Mouse (Mus musculus) heart, embryonic 15.5 days (tissue): Measurements from ENCODE around the gene Crnkl1. TPM values are rescaled to one million over a fixed set of nuclear protein-coding genes. Genes with fewer than 3 reads are reported as not detected.
"Not testable (repeated sequence)": the region's sequence is repeated elsewhere in the genome, so short reads cannot be mapped to it uniquely, and the experiment has no call there.

Source experiments
- ATAC-seq: fragments of 200-750 bp; cut with Nextera tagmentation; replicated peaks from 2 replicates; pipeline ENCODE4 v1.8.0; 2017; ENCODE audit warnings: low read depth, moderate TSS enrichment; ENCODE audit not compliant: insufficient number of reproducible peaks, insufficient read depth, low FRiP score
- H3K27ac ChIP-seq: fragments of 300-500 bp; sonication (generic); 2 replicates; pipeline ENCODE4 v1.5.1; 2015; ENCODE audit warnings: mild to moderate bottlenecking, inconsistent platforms
- H3K27me3 ChIP-seq: fragments of 300-500 bp; sonication (generic); 2 replicates; pipeline ENCODE4 v1.6.1; 2015; ENCODE audit warnings: inconsistent platforms
- H3K36me3 ChIP-seq: fragments of 300-500 bp; sonication (generic); 2 replicates; pipeline ENCODE4 v1.6.1; 2015; ENCODE audit warnings: mild to moderate bottlenecking, inconsistent platforms
- H3K4me1 ChIP-seq: fragments of 300-500 bp; sonication (generic); replicated peaks from 2 replicates; pipeline ENCODE4 v1.6.1; 2015; ENCODE audit warnings: inconsistent platforms
- H3K4me2 ChIP-seq: fragments of 300-500 bp; sonication (generic); 2 replicates; pipeline ENCODE4 v1.6.1; 2015; ENCODE audit warnings: inconsistent platforms, mild to moderate bottlenecking, moderate library complexity
- H3K4me3 ChIP-seq: fragments of 300-500 bp; sonication (generic); 2 replicates; pipeline ENCODE4 v1.5.1; 2015; ENCODE audit warnings: mild to moderate bottlenecking, inconsistent platforms
- H3K9ac ChIP-seq: fragments of 300-500 bp; sonication (generic); 2 replicates; pipeline ENCODE4 v1.6.1; 2015; ENCODE audit warnings: mild to moderate bottlenecking, inconsistent platforms
- H3K9me3 ChIP-seq: fragments of 300-500 bp; sonication (generic); replicated peaks from 2 replicates; pipeline ENCODE4 v1.6.1; 2016; ENCODE audit warnings: inconsistent platforms
- WGBS: fragments of 180-500 bp; shearing (Covaris S2); methylation state at CpG from one replicate; pipeline ENCODE4 v1.1.7; 2015; ENCODE audit warnings: mixed read lengths; 5-methylcytosine and 5-hydroxymethylcytosine counted together
- polyA plus RNA-seq: library from polyadenylated mRNA; unstranded; fragments of >200 nt; fragmentation: Nextera tagmentation; extraction: Ambion mirVana; gene quantifications from 2 replicates; pipeline ENCODE4 v1.2.1, GENCODE M21; 2015

Gene Crnkl1
- polyA plus RNA-seq, 1 experiment from 2014 or later = 14.7 TPM

GRCm38 (mm10) chr2:145957450-145957849, 22.6 kb upstream of the Crnkl1 start:
- H3K27ac ChIP-seq = no peak overlapping the region
- H3K9me3 ChIP-seq = no peaks in the 10 kb centered on the region
- no peak overlapping the region for H3K4me3 ChIP-seq
- no peaks in the 10 kb centered on the region for H3K27me3 ChIP-seq
- no peaks in the 10 kb centered on the region for H3K4me1 ChIP-seq
- no peak overlapping the region for H3K9ac ChIP-seq
- no peak for ATAC-seq
- no peaks in the 10 kb centered on the region for H3K36me3 ChIP-seq
- 13% methylated on average over 4 of the region's 4 CpGs for WGBS
- H3K4me2 ChIP-seq = no peak overlapping the region

DNA sequence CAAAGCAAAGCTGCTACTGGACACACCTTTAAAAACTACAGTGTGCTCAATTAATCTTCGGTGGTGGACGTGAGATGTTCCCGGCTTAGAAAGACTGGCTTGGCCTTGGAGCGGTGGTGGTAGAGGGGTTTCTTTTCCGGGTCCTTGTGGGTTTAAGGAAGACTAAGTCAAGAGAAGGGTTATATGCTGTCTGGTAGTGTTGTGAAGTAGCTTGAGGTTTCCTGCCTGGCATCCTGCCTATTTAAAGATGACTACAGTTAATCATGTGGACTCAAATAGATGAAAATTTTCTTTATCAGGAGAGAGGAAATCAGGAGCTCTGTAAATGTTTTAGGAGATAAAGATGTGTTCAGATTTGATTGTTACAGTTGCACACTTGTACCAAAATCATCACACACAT, 21.5 kb upstream of the Crnkl1 start:
- Histone ChIP-seq H3K36me3 (no peaks in the 10 kb centered on the region), H3K4me2 (no peak overlapping the region), H3K27ac (no peak overlapping the region), H3K4me3 (no peak overlapping the region), H3K9me3 (no peaks in the 10 kb centered on the region), H3K4me1 (no peaks in the 10 kb centered on the region), H3K9ac (no peak overlapping the region), H3K27me3 (no peaks in the 10 kb centered on the region)
- no peak for ATAC-seq
- 74% methylated on average over 5 of the region's 5 CpGs for WGBS

DNA sequence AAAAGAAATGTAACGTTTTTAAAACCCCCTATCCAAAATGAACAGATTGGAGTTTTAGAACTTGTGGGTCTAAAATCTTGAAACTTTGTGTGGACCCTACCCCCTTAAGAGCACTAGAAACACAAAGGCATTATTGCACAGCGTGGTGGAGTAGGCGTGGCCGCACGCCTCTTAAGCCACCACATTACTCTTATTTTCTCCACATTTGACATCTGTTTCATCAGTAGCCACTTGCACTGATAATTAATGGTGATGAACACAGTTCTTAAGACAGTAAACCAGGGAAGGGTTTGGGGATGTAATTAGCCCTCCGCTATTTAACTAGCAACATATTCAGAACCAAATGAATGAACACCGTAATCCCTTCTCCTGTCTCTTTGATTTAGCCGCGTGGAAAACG, 21.0 kb upstream of the Crnkl1 start:
- no peaks in the 10 kb centered on the region for H3K27me3 ChIP-seq
- H3K36me3 ChIP-seq = no peaks in the 10 kb centered on the region
- WGBS = 80% methylated on average over 10 of the region's 10 CpGs
- no peak overlapping the region for H3K4me3 ChIP-seq
- H3K4me2 ChIP-seq = no peak overlapping the region
- no peak overlapping the region for H3K27ac ChIP-seq
- ATAC-seq = no peak
- no peaks in the 10 kb centered on the region for H3K9me3 ChIP-seq
- no peak overlapping the region for H3K9ac ChIP-seq
- no peaks in the 10 kb centered on the region for H3K4me1 ChIP-seq

DNA sequence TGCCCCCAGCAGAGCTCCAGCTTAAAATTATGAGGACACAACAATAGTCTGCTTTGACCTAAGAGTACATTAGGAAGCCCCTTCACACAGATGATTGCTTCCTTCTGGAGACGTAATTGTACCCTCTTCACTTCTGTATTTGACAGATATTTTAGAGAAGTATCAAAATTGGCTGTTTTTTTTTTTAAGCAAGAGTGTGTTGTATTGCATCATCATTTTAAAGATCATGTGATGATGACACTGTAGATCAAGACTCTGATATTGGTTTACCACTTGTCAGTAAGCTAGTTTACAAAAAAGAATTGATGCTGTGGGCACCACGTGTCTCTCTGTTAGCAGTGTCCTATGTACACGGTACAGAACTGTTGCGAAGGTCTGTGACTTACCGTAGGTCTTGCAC, 17.9 kb upstream of the Crnkl1 start:
- H3K27me3 ChIP-seq = no peaks in the 10 kb centered on the region
- H3K4me1 ChIP-seq = no peaks in the 10 kb centered on the region
- no peak overlapping the region for H3K27ac ChIP-seq
- no peak overlapping the region for H3K4me3 ChIP-seq
- no peak overlapping the region for H3K4me2 ChIP-seq
- H3K36me3 ChIP-seq = no peaks in the 10 kb centered on the region
- no peak overlapping the region for H3K9ac ChIP-seq
- 80% methylated on average over 5 of the region's 5 CpGs for WGBS
- ATAC-seq = no peak
- no peaks in the 10 kb centered on the region for H3K9me3 ChIP-seq

- H3K4me3 ChIP-seq = no peak overlapping the region
- H3K27ac ChIP-seq = no peak overlapping the region
- no peaks in the 10 kb centered on the region for H3K4me1 ChIP-seq
- no peaks in the 10 kb centered on the region for H3K9me3 ChIP-seq
- no peak overlapping the region for H3K9ac ChIP-seq
- H3K27me3 ChIP-seq = no peaks in the 10 kb centered on the region
- ATAC-seq = no peak
- no peak overlapping the region for H3K4me2 ChIP-seq
- H3K36me3 ChIP-seq = no peaks in the 10 kb centered on the region
- WGBS = 56% methylated on average over 10 of the region's 10 CpGs
Measured at GRCm38 (mm10) chr2:145950239-145950638, 15.4 kb upstream of the Crnkl1 start.

DNA sequence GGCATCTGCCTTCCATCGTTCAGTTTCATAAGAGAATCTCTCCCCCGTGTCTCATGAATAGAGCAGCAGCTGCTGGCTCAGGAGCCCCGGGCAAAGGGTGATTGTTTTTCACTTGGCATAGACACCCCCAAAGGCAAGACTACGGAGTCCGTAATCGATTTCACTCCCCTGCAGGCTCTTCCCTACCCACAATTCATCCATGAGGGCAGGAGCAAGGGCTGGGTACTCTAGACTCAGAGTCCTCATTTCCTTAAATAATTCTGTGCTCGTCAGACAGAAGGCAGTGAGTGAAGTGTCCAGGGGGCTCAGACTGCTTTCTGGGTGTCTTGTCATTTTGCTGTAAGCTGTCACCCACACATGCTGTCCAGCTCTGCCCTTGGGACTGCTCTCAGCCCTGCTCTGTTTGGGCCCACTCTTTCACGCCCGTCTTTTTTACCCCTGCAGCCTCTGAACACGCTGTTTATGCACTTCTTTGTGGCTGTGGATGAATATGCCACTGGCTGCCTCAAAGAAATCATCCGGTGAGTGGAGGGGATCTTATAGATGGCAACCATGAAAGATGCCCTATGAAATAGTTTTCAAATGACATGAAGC, 14.8 kb upstream of the Crnkl1 start:
- Histone ChIP-seq H3K4me1 (no peaks in the 10 kb centered on the region), H3K9me3 (no peaks in the 10 kb centered on the region), H3K27ac (no peak overlapping the region), H3K36me3 (no peaks in the 10 kb centered on the region), H3K9ac (no peak overlapping the region), H3K4me2 (no peak overlapping the region), H3K27me3 (no peaks in the 10 kb centered on the region), H3K4me3 (no peak overlapping the region)
- no peak for ATAC-seq
- WGBS = 53% methylated on average over 11 of the region's 11 CpGs

DNA sequence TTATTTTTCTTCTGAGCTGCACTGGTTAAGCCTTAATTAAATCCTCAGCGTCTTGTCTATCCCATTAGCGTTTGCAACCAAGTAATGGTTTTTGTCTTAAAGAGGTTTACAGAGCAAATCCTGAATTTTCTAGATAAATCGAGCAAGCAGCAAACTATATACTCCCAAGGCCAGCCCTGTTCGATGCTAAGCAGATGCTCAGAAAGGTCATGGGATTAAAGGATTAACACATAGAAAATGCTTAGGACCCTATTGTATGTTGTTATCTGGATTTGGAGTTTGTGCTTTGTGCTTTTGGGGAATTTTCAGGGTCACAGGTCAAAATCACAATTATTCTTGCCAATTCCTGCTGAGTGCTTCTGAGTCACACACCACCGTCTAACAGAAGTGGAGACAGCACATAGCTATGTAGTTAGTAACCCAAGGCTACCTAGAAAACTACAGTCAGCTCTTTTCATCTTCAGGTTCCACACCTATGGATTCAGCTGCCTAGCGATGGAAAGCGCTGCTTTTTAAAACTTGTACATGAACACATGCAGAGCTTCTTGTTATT, 13.7 kb upstream of the Crnkl1 start:
- Histone ChIP-seq H3K4me1 (no peaks in the 10 kb centered on the region), H3K4me2 (no peak overlapping the region), H3K36me3 (no peaks in the 10 kb centered on the region), H3K4me3 (no peak overlapping the region), H3K27ac (no peak overlapping the region), H3K27me3 (no peaks in the 10 kb centered on the region), H3K9me3 (no peaks in the 10 kb centered on the region), H3K9ac (no peak overlapping the region)
- WGBS = 69% methylated on average over 7 of the region's 7 CpGs
- no peak for ATAC-seq

DNA sequence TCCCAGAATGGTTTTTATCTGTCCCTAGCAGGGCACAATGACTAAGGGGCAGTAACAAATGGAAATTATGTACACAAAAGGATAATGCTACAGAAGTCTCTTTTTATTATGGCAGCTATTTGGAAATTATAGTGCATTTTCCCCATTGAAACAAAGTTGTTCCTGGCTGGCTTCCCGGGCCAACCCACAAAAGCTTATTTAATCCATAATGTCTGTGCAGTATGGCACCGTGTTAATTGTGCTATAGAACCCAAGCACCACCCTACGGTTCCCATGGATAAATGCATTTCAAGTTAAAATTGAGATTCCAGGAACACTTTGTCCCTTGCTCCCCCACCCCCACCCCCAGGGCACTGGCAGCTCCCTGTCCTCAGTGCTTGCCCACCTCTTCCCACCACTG, 9.5 kb upstream of the Crnkl1 start:
- no peak for ATAC-seq
- H3K4me3 ChIP-seq = no peak overlapping the region
- no peak overlapping the region for H3K4me2 ChIP-seq
- H3K27me3 ChIP-seq = no peaks in the 10 kb centered on the region
- no peak overlapping the region for H3K27ac ChIP-seq
- H3K9ac ChIP-seq = no peak overlapping the region
- no peaks in the 10 kb centered on the region for H3K36me3 ChIP-seq
- H3K9me3 ChIP-seq = no peaks in the 10 kb centered on the region
- WGBS = 76% methylated on average over 3 of the region's 3 CpGs
- H3K4me1 ChIP-seq = no peaks in the 10 kb centered on the region

GRCm38 (mm10) chr2:145941403-145941802, 6.6 kb upstream of the Crnkl1 start:
- Histone ChIP-seq H3K4me2 (no peak overlapping the region), H3K9me3 (no peaks in the 10 kb centered on the region), H3K9ac (no peak overlapping the region), H3K36me3 (no peaks in the 10 kb centered on the region), H3K27ac (no peak overlapping the region), H3K4me3 (no peak overlapping the region), H3K27me3 (no peaks in the 10 kb centered on the region), H3K4me1 (no peaks in the 10 kb centered on the region)
- WGBS = 47% methylated on average over 3 of the region's 3 CpGs
- no peak for ATAC-seq

DNA sequence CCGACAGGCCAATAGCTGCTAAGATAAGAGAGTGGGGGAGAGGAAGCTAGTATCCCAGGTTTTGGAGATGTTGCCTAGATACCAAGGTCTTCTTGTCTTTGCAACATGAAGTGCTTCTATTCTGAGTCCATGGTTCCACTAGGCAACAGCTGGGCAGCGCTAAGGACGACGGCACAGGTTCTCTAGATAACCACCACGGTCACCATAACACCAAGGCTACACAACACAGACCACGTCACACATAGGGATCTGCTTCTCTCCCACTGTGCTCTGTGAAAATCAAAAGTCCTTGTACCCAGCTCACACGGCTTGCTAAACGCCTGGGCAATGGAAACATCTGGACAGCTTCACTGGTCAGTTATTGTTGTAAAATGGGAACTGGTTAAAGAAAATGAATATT, 2.2 kb upstream of the Crnkl1 start:
- peak overlapping the region; percentile 51; the same call in 1 of the 2 replicates for H3K27ac ChIP-seq
- 0 out of 2 replicates have a peak, but pooled peaks have one; percentile 24 for ATAC-seq
- peak overlapping the region; percentile 21 for H3K4me2 ChIP-seq
- H3K4me3 ChIP-seq = no peak overlapping the region
- H3K36me3 ChIP-seq = peaks cover 5% of the 10 kb centered on the region
- no peaks in the 10 kb centered on the region for H3K27me3 ChIP-seq
- H3K9ac ChIP-seq = no peak overlapping the region
- H3K4me1 ChIP-seq = peaks cover 9% of the 10 kb centered on the region
- H3K9me3 ChIP-seq = no peaks in the 10 kb centered on the region
- 51% methylated on average over 8 of the region's 8 CpGs for WGBS

DNA sequence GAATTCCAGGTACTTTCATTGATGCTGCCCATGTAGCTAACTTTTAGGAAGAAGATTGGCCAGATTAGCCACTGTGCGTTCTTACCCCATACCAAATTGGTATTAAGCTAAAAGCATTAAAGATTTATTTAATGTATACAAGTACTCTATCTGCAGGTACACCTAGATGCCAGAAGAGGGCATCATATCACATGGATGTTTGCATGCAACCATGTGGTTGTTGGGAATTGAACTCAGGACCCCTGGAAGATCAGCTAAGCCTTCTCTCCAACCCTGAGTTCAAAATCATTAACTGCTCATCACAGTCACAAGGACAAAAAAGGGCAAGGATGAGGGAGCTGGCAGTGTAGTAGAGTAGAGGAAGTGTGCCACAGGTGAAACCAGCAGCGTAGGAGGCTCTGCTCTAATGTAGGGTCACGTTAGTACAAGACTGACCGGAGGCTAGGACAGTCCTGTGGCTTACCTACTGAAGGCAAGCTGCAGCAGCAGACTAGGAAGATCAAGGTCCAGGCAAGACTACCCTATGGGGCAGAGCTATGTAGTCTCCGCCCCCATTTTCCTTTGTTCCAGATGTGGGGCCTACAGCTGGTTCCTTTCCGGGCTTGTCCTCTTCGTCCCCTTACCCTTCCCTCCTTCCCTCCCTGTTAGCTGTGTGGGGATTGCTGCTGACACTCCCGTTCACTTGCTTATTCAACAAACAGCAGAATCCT, 13.7 kb downstream of the Crnkl1 start:
- no peak for ATAC-seq
- peaks cover 85% of the 10 kb centered on the region for H3K36me3 ChIP-seq
- H3K9me3 ChIP-seq = no peaks in the 10 kb centered on the region
- H3K4me2 ChIP-seq = no peak overlapping the region
- no peaks in the 10 kb centered on the region for H3K27me3 ChIP-seq
- no peak overlapping the region for H3K27ac ChIP-seq
- no peak overlapping the region for H3K9ac ChIP-seq
- H3K4me3 ChIP-seq = no peak overlapping the region
- no peaks in the 10 kb centered on the region for H3K4me1 ChIP-seq
- 84% methylated on average over 8 of the region's 8 CpGs for WGBS

DNA sequence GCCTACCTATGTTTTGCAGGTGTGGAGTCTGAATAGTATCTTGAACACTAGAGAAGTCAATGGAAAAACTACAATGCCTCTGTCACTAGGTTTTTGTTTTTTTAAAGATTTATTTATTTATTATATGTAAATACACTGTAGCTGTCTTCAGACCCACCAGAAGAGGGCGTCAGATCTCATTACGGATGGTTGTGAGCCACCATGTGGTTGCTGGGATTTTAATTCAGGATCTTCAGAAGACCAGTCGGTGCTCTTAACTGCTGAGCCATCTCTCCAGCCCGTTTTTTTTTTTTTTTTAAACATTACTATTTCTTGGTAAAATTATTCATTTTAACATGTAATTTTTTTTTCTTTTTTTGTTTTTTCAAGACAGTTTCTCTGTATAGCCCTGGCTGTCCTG, 28.9 kb downstream of the Crnkl1 start:
- H3K27me3 ChIP-seq, ATAC-seq, H3K4me2 ChIP-seq, H3K9me3 ChIP-seq, H3K27ac ChIP-seq, H3K4me3 ChIP-seq, H3K9ac ChIP-seq: not testable (repeated sequence)
- WGBS = 44% methylated on average over 4 of the region's 4 CpGs
- peaks cover 20% of the 10 kb centered on the region for H3K36me3 ChIP-seq
- peaks cover 22% of the 10 kb centered on the region for H3K4me1 ChIP-seq
